8 mouse cellular contexts compared by ENCODE assay signal in genomic region chr8:94990598-94991453, GRCm38 (mm10). TPM values are rescaled to one million over a fixed set of nuclear protein-coding genes. Genes with fewer than 3 reads are reported as not detected.
DNase-seq lines count a peak whose midpoint lies in the region; ATAC-seq and TF ChIP-seq lines count a peak whose summit lies in the region.
"Had no signal": no experiment of that assay in that cellular context is flagged by ENCODE, and none has a peak within 500 bp of the region (broad histone marks: within the 10 kb centered on the region; RNA-seq: fewer than 3 reads in every experiment).

No protein-coding gene starts in this region.

- H3K4me1 ChIP-seq in cortical plate, adult 2 months (ENCODE audit: control insufficient read depth, insufficient read depth, low read length), result peaks cover 7% of the 10 kb centered on the region
- peaks cover 43% of the 10 kb centered on the region for H3K4me1 ChIP-seq in forebrain, postnatal 0 days (ENCODE audit: insufficient read depth)
- peaks cover 81% of the 10 kb centered on the region for H3K4me1 ChIP-seq in neural tube, embryonic 13.5 days (replicated peaks)

- TF ChIP-seq POLR2A in cortical plate, adult 2 months (IDR thresholded peaks at IDR 0.05; ENCODE audit: extremely low read depth, insufficient read depth, low read length), result no peak

- intact Hi-C loops in left cerebral cortex, adult 2 months (cut with DNase I), result no loop called here

- H3K4me3 ChIP-seq in left cerebral cortex, adult 2 months, result no peak overlapping the region
- no peak overlapping the region for H3K4me3 ChIP-seq in cortical plate, adult 2 months (ENCODE audit: insufficient read depth, low read length)
- H3K4me3 ChIP-seq in forebrain, postnatal 0 days (ENCODE audit: low read depth, low read length), result no peak overlapping the region
- no peak overlapping the region for H3K4me3 ChIP-seq in neural tube, embryonic 13.5 days
- H3K4me3 ChIP-seq: stomach, embryonic 15.5 days had no signal

- no peaks in the 10 kb centered on the region for H3K27me3 ChIP-seq in forebrain, postnatal 0 days (ENCODE audit: insufficient read depth, low read length)
- no peaks in the 10 kb centered on the region for H3K27me3 ChIP-seq in neural tube, embryonic 13.5 days

- H3K27ac ChIP-seq in left cerebral cortex, adult 2 months, result peak overlapping the region; percentile 85
- H3K27ac ChIP-seq in cortical plate, adult 2 months (ENCODE audit: insufficient read depth, low read length), result 0 out of 2 replicates have a peak overlapping the region, but pooled peaks have one; percentile 57
- 0 out of 2 replicates have a peak overlapping the region, but pooled peaks have one; percentile 9 for H3K27ac ChIP-seq in forebrain, postnatal 0 days (ENCODE audit: low read depth, low read length)
- H3K27ac ChIP-seq in neural tube, embryonic 13.5 days (replicated peaks), result peak overlapping the region; percentile 98

- 71% methylated on average over 11 of the region's 11 CpGs for WGBS in forebrain, postnatal 0 days
- 65% methylated on average over 11 of the region's 11 CpGs for WGBS in neural tube, embryonic 13.5 days

- H3K4me2 ChIP-seq in forebrain, postnatal 0 days (ENCODE audit: low read depth), result no peak overlapping the region
- peak overlapping the region; percentile 4; the same call in 1 of the 2 replicates for H3K4me2 ChIP-seq in neural tube, embryonic 13.5 days
- H3K4me2 ChIP-seq: stomach, embryonic 15.5 days had no signal

- no peak for TF ChIP-seq CTCF in left cerebral cortex, adult 2 months (IDR thresholded peaks at IDR 0.05)
- TF ChIP-seq CTCF in cortical plate, adult 2 months (IDR thresholded peaks at IDR 0.05; ENCODE audit: extremely low read depth, insufficient read depth, low read length), result no peak
- no peak for TF ChIP-seq CTCF in forebrain, postnatal 0 days (IDR thresholded peaks at IDR 0.05; ENCODE audit: low read depth)

- DNase-seq in left cerebral cortex, adult 2 months (ENCODE audit: extremely low spot score in 1 of 2, low spot score in 2 of 2), result no peak
- no peak for DNase-seq in left cerebral cortex, adult 18-20 months (ENCODE audit: low spot score in 2 of 2)
- peak; percentile 9 for DNase-seq in forebrain, postnatal 0 days
- no peak for DNase-seq in adrenal gland, postnatal 25 days
- no peak for DNase-seq in adrenal gland, postnatal 10 days

- no peaks in the 10 kb centered on the region for H3K9me3 ChIP-seq in forebrain, postnatal 0 days (ENCODE audit: low read length)
- H3K9me3 ChIP-seq in neural tube, embryonic 13.5 days, result no peaks in the 10 kb centered on the region
- H3K9me3 ChIP-seq: stomach, embryonic 15.5 days had no signal

- no peak overlapping the region for H3K9ac ChIP-seq in forebrain, postnatal 0 days
- H3K9ac ChIP-seq in neural tube, embryonic 13.5 days, result peak overlapping the region; percentile 22
- H3K9ac ChIP-seq: stomach, embryonic 15.5 days had no signal

- H3K36me3 ChIP-seq in forebrain, postnatal 0 days (ENCODE audit: insufficient read depth), result no peaks in the 10 kb centered on the region
- no peaks in the 10 kb centered on the region for H3K36me3 ChIP-seq in neural tube, embryonic 13.5 days
- H3K36me3 ChIP-seq: stomach, embryonic 15.5 days had no signal

- no peak for ATAC-seq in forebrain, postnatal 0 days
- no peak for ATAC-seq in neural tube, embryonic 13.5 days (ENCODE audit: low read depth)

RNA-seq across cellular contexts. Expression of gene Adgrg1, which starts 16.3 kb away (rescaled TPM):
- 10 to 100 TPM; 77.6 to 86.8 TPM for total RNA-seq in left cerebral cortex, adult 2 months (2021)
- total RNA-seq in left cerebral cortex, adult 18-20 months (2021), result 10 to 100 TPM; 81.2 to 81.3 TPM
- 63.4 and 63.8 TPM in 2 replicates for polyA plus RNA-seq in cortical plate, adult 2 months (2012; rRNA removed)
- 107 and 188 TPM in 2 replicates for total RNA-seq in forebrain, postnatal 0 days (2014; rRNA removed)
- polyA plus RNA-seq in forebrain, postnatal 0 days (2015; fragmentation: Nextera tagmentation; extraction: Ambion mirVana), result 79.8 and 101 TPM in 2 replicates
- polyA plus RNA-seq in neural tube, embryonic 13.5 days (2015; fragmentation: Nextera tagmentation; extraction: Ambion mirVana), result 160 and 168 TPM in 2 replicates
- 11.7 and 20.7 TPM in 2 replicates for total RNA-seq in adrenal gland, postnatal 25 days (2021)
- 10 to 100 TPM; 35.9 to 48.9 TPM for total RNA-seq in adrenal gland, postnatal 10 days (2021)

RNA-seq across cellular contexts. Expression of gene Adgrg3, which starts 26.7 kb away (rescaled TPM):
- under 1 TPM; 0.23 to 0.32 TPM for total RNA-seq in left cerebral cortex, adult 2 months (2021)
- under 1 TPM; 0.30 to 0.87 TPM for total RNA-seq in left cerebral cortex, adult 18-20 months (2021)
- polyA plus RNA-seq in cortical plate, adult 2 months (2012; rRNA removed), result 0.30 and 0.40 TPM in 2 replicates
- total RNA-seq in forebrain, postnatal 0 days (2014; rRNA removed), result 0.67 and 1.2 TPM in 2 replicates
- polyA plus RNA-seq in forebrain, postnatal 0 days (2015; fragmentation: Nextera tagmentation; extraction: Ambion mirVana), result 0.47 and 0.69 TPM in 2 replicates
- 1.4 and 1.5 TPM in 2 replicates for polyA plus RNA-seq in neural tube, embryonic 13.5 days (2015; fragmentation: Nextera tagmentation; extraction: Ambion mirVana)
- total RNA-seq in adrenal gland, postnatal 25 days (2021), result 3.0 and 4.2 TPM in 2 replicates
- 1 to 10 TPM; 4.0 to 4.5 TPM for total RNA-seq in adrenal gland, postnatal 10 days (2021)

Comparison
In these comparisons a context has a peak if more than half of its experiments do, and no peak if none do; other contexts are left out.
1. H3K27ac ChIP-seq: peak in every context shown above with its lines; median percentile 98 in neural tube, embryonic 13.5 days; 85 in left cerebral cortex, adult 2 months; 57 in cortical plate, adult 2 months; 9 in forebrain, postnatal 0 days.